Mouse (Mus musculus) ovary, adult 18-20 months (tissue): ENCODE results near the gene Ccl22.

Experiments used
- DNase-seq: peaks from one replicate; pipeline ENCODE4 v3.0.0; 2022; ENCODE audit warnings: low spot score, mixed read lengths

Ccl22 gene

DNA sequence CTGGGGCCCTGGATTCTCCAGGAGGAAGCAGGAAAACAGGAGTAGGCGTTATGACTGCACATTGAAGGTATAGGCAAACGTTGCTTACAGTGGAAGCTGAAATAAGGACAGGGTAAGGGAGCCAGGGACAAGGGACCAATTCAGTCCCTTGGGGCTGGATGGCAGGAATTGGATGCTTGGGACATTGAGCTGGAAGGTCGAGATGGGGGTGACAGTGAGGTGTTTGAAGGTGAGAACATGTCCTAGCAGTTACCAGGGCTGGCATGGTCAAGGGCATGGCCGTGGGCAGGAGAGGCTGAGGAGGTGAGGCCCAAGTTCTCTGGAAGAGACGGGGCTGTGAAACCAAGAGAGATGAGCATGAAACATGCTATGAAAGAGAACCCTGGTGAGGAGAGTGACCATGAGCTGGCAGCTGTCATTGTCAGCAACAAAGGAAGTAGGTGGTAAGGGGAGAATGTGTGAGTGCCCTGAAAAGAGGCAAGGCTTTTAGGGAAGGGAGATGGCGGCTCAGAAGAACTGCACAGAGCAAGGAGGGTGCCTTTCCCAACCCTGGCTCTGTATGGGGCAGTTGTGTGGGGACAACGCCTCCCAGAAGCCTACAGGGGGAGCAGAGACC is 10.5 kb upstream of the Ccl22 start:
- no peak for DNase-seq

DNA sequence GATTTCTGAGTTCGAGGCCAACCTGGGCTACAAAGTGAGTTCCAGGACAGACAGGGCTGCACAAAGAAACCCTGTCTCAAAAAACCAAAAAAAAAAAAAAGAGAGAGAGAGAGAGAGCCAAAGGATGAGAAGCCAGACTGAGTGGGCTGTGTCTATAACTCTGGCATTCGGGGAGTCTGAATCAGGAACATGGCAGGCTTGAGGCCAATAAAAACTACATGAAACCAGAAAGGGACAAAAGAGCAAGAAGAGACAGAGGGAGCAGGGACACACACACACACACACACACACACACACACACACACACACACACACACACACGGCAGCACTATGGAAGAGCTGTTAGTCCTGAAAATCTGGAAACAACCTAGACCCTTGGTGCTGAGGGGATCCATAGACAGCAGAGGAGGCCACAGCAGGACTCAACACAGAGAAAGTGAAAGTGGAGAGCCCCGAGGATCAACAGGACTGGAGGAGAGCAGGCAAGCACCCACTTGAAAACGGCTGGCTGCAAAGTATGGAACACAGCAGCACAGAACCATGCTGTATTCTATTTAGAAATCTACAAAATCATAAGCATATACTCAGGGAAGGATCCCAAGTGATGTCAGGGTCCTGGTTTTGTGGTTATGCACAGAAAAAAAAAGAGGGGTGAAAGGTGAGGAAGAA is 9.8 kb upstream of the Ccl22 start:
- no peak for DNase-seq

DNA sequence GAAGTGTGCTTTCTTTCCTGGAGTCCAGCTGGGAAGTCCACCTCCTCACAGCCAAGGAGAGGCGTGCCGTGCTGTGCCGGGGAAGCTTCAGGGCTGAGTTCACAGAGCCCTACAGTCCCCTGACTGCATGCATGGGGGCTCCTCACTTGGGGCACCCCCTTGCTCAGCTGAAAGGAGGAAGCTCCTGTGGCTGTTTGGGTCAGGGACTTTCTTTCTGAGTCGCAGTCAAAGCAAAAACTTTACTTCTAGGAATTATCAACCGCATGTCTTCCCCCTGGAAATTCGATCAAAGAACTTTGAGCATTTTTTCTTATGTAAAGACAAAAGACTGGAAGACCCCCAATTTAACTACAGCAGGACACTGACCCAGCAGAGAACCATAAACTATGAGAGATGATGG is 5.6 kb upstream of the Ccl22 start:
- DNase-seq = no peak

DNA sequence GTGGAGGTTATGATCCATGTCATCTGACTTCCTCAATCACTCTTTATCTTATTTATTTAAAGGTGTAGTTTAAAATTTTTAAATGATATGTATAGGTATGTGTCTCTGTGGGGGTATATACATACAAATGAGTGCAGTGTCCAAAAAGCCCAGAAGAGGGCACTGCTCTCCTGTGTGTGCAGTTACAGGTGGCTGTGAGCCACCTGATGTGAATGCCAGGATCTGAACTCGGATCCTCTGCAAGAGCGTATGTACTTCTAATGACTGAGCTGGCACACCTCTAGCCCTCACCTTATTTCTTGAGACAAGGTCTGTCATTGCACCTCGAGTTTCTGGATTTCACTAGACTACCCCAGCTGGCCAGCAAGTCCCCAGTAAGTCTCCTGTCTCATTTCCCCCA is 4.8 kb upstream of the Ccl22 start:
- no peak for DNase-seq

DNA sequence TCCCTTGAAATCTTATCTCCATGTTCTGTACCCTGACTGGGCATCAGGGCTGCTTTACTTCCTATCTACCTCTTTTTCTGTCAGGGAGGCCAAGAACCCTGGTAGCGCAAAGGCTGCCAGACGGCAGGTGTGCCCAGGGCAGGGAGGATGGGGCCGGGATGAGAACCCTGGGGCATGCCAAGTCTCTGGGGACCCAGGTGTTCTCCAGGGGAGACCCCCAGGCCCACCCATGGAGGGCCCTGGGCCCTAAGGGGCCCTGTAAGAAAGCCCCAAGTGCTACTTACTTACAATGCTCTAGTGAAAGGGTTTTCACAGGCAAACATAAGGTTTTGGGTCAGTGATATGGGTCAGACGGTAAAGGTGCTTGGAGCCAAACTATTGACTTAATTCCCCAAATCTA is 3.7 kb upstream of the Ccl22 start:
- no peak for DNase-seq

DNA sequence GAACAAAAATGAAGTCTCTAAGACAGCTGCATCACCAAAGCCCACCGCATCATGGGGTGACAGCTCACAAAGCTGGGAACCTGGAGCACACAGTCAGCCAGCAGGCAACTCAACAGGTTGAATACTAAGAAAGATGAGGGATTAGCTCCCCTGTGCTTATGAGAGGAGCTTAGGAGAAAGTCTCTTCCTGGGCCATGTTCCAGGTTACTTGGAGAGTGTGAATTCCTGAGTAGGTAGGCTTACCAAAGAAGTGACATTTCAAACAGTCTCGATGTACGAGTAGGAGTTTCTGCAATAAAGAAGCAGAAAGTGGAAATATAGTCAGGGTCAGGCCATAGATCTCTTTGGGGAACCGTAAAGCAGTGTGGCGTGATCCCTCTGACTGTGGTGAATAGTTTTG is 906 bp upstream of the Ccl22 start:
- no peak for DNase-seq

DNA sequence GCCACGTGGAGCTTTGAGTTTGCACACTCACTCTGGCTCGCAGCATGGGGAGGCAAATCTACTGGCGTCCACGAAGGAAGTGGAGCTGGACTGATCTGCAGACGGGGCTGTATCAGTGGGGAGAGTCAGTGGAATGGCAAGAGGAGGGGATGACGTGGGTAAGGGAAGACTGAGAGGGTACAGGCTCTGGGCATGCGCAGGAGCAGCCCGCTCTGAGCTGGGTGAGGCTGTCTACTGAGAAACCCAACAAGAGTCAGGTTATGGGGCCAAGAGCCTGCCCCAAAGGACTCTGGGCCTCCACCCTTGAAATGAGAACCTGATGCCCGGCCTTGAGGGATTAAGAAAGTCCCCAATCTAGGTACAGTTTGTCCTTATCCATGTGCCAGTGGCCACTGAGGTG is 418 bp upstream of the Ccl22 start:
- no peak for DNase-seq

DNA sequence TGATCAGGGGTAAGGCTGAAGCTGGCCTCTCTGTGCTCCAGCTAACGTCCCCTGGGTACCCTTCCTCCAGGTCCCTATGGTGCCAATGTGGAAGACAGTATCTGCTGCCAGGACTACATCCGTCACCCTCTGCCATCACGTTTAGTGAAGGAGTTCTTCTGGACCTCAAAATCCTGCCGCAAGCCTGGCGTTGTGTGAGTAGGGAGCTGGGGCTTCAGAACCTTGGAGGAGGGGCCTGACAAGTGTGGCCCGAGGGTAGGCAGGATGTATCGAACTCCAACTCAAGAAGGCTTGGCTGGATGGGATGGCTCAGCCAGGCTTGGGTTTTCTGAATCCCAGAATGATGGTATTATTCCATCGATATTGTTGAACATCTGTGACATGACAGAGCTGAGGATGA is 1.4 kb downstream of the Ccl22 start:
- DNase-seq = no peak

DNA sequence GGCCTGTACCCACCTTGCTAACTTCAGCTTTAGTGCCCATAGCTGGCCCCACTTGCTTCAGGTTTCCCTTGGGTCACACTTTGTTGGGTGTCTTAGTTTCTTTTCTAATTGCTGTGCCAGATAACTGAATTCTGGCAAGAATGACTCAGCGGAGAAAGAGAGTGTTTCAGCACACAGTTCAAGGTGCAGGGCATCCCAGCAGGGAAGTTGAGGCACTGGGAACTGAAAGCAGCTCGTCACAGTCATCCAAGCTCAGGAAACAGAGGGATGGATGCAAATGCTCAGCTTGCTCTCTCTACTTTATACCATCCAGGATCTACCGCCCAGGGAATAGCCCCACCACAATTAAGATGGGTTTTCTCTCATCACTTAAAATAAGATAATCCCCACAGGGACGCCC is 3.0 kb downstream of the Ccl22 start:
- no peak for DNase-seq

DNA sequence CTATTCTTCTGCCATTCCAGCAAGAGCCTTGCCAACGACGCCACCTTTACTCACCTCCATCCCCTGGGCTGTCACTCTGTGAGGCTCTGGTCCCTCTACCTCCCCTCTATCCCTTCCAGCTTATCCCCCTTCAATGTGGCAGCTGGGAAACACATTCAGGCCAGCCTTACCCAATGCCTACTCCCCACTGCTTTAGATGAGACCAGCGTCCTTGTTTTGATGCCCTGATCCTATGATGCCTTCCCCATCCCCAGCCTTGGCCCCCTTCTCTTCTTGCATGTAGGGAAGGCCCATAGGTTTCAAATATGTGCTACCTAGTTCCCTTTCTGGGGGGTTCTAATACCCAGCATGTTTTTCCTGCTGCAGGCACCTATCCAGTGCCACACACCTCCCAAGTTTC is 4.6 kb downstream of the Ccl22 start:
- DNase-seq = no peak

DNA sequence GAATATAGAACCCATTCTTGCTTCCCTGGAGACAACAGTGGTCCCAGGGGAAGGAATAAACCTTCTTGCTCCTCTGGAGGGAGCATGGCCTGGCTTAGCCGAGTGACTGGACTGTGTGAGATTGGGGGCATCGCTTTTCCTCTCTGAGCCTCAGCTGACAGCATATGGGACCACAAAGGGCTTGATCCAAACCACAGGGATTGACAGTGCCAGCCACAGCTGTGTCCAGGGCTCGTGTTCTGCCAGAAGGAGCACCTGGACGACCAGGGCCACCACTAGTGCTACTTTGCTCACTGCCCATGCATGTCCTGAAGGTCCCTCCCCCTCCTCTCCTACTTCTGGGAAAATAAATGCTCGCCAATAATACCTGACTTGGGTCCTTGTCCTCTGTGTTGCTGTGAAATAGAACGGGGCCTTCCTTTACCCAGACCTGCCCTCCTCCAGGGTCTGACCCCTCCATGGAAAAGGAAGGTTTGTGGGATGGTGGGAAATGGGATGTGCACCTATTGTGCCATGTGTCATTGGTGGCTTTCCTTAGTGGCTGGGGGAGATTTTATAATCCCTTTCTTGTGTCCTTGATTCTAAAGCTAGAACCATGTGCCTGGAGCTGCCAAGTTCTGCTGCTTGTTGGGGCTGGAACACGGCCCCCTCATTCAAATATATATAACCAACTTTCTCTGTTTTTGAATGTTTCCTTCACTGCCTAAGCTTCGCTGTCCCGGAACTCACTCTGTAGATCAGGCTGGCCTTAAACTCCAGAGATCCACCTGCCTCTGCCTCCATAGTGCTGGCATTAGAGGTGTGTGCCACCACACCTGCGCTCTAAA is 5.8 kb downstream of the Ccl22 start:
- DNase-seq = no peak

DNA sequence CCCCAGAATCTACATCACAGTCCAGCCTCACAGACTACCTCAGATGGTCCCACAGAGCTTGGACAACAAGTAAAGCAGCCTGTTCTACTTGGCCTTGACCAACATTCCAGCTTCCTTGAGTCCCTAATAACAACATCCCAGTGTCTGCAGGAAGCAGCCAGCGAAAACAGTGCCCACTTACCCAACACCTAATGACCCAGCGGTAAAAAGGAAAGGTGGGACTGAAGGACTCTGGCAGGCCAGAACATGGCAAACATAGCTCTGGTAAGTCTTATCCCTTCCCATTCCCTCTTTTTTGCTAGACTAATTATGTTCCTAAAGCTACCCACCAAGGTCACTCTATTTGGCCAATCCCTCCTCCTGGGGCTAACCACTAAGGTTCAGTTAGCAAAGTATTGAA is 8.6 kb downstream of the Ccl22 start:
- no peak for DNase-seq

DNA sequence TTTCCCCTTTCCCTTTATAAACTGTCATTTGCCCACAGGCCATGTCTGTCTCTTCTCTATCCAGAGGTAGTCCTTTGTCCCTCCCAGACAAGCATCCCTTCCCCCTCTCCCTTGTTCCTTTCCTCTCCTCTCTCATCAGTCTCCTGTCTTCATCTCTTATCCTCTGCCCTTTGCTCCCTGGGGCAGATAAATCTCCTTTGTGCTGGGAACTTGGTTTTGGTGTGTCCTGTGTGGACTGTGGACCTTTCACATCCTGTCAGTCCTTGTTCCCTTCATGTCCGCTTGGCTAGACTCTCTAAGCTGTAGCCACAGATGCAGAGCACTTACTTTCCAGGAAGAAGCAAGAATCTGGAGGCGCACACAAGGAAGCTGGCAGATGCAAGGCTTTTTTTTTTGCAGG is 9.1 kb downstream of the Ccl22 start:
- no peak for DNase-seq

DNA sequence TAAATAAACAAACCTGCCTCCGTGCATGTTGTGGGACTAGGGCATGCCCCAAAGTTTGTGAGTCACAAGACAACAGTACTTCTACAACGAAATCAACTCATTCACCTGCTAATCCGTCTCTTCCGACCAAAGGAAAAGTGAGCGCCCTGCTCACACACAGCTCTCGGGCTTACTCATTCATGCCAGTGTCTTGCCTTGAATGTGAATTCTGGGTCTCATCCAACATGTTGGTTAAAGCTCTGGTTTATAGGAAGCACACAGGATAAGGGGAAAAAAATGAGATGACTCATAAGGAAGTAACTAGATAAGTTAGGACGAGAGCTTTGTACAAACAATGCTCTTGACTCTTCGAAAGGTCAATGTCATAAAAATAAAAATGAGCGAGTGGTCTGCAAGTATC is 21.6 kb downstream of the Ccl22 start:
- DNase-seq = no peak

DNA sequence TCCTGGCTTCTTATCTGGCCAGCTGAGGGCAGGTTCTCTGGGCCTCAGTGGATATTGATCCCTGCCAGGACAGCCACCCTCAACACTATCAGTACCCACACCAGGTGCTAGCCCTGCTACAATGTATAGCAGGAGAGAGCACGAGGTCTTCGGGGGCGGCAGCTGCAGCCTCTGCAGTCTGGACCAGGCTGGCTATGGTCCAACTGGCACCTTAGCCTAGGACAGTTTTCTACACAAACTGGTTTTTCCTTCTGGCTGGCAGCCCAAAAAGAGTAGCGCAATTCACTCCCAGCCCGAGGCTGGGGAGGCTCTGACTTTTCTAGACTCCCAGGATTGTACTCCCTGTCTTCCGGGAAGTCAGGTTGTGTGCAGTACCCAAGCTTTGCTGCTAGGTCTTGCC is 25.6 kb downstream of the Ccl22 start:
- DNase-seq = peak; percentile 43

DNA sequence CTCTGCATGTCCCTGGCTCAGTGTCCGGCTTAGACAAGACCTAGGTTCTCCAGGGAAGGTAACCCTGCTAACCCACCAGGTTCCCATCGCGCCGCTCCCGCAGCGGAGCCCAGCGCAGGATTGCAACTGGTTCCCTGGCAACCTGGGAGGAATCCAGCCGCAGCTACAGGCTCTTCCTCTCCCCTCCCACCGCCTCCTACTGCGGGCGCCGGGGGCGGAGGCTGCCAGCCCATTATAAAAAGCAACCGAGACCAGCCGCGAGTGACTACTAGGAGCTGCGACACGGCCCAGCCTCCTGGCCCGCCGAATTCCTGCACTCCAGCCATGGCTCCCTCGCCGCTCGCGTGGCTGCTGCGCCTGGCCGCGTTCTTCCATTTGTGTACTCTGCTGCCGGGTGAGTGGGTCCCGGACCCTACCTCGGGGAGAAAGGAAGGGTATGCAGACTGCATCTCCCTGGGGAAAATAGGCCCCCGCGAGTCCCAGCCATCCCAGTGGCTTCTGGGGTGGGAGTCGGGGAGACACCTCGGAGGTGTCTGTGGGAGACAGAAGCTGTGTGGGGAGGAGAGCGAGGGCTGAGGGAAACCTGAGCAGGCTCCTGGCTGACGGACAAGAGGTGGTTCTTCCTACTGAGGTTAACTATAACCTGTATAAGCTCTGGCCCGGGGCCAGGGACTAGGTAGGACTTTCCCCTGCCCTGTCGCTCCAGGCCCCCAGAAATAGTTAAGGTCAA is 26.7 kb downstream of the Ccl22 start, which contains the start of gene Cx3cl1:
Gene Cx3cl1, plus strand, starts transcription at position 69 of the 730 bp plus-strand sequence.
- peak; percentile 88 for DNase-seq

DNA sequence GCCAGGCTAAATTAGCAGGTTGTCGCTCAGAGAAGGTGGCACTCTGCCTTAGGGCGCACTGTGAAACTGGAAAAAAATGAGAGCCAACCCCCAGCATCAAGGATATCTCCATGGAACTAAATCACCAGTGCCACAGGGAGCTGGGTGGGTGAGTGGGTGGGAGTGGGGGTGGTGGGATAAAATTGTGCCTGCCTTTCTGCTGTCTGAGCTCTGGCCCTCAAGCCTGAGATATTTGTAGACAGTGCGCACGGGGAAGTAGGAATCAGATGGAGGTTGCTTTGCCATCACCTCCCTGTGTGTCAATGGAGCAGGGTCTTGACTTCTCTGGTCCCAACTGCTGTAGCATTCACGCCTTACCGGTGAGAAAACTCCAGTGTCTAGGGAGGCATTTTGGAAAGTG is 27.7 kb downstream of the Ccl22 start:
- no peak for DNase-seq

DNA sequence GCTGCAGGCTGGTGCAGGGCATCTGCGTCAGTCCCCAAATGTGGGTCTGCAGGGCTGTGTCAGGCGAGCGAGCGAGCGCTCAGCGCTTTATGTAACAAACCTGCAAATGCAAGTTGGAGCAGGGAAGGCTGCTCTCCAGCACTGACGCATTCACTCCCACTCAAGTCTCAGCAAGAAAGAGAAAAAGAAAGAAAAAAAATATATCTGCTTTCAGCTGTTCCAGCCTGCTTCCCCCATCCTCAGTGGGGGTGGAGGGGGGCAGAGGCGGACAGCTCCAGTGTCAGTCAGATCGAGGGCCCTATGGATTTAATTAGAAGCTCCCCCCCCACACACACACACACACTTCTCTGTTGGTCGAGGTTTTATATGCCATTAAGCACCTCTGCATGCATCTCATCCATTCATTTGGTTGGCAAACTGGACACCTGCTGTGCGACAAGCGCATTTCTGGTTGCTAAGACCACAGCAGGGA is 28.3 kb downstream of the Ccl22 start:
- DNase-seq = no peak

DNA sequence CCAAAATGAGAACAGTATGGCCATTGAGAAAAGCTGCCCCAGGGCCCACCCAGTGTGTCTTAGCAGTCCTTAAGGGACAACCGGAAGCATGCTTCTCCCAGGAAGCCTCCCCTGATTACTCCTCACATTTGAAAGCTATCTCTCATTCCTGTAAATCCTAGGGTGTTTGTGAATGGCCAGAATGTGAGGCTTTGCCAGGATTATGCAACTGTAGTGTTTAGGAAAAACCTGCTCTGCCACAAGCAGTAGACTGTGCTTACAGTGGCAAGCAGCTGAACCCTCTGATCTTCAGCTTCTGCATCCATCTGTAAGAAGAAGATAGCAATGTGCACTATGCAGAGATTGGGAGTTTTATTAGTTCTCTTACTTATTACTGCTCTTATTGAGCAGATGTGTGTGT is 29.2 kb downstream of the Ccl22 start:
- DNase-seq = no peak

DNA sequence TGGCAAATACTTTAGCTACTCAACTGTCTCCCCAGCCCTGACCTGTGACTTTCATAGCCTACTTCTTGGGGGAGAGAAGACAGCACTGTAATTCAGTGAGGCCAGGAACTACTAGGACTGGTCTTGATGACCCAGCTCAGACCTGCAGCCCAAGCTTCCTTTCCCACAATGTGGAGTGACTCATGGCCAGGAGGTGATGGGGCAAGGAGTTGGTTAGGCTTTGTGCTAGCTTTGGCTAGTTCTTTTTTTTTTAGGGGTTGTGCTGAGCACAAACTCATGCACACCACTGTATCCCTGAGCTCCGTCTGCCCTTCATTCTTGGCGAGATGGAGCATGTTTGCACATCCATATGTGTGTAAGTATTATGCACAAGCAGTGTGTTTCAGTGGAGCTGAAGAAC is 31.0 kb downstream of the Ccl22 start:
- DNase-seq = no peak

DNA sequence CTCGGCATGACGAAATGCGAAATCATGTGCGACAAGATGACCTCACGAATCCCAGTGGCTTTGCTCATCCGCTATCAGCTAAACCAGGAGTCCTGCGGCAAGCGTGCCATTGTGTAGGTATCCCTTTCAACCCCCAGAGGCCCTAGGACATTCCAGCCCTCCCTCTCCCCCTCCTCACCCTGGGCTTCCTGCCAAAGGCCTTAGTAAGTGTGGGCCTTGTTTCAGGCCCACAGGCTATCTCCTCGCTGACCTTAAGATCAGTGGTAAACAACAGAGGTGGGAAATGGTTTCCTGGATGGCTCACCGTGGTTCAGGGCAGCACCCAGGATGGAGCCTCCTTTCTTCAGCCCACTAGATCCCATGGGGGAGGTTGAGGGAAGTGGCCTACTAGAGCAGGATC is 32.6 kb downstream of the Ccl22 start:
- DNase-seq = no peak

DNA sequence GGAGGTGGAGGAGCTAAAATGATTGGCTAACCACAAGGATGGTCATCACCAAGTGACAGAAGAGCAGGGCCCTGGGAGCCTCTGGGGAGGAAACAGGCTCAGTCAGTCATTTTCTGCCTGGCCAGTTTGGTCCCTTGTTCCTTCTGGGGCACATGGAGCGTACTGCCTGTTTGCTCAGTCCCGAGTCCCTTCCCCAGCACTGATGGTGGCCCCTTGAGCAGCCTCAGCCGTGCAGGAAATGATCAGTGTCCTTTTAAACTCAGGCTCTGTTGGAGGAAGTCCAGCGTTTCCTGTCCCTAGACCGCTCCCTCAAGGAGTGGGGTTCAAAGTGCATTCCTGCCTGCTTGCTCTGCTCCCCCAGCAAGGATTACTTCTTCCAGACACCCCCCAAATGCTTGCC is 33.1 kb downstream of the Ccl22 start:
- DNase-seq = no peak
